Mouse (Mus musculus): ENCODE measurements at regions not wholly inside any gene's neighbourhood (a gene's known extent, or its start where the extent isn't known, plus 50 kb on each side); places are given as distances from the start of the nearest gene placed in this dataset.

GRCm38 (mm10) chr2:160236806-160237205, 97.2 kb downstream of the Gm826 start:
- TF ChIP-seq POLR2A (IDR thresholded peaks at IDR 0.05; ENCODE audit: low read depth, low read length), result no peak
- no peak for TF ChIP-seq CTCF (IDR thresholded peaks at IDR 0.05; ENCODE audit: borderline replicate concordance, insufficient read depth, low read length)
